Mouse (Mus musculus): ENCODE measurements at regions not wholly inside any gene's neighbourhood (a gene's known extent, or its start where the extent isn't known, plus 50 kb on each side); places are given as distances from the start of the nearest gene placed in this dataset.

DNA sequence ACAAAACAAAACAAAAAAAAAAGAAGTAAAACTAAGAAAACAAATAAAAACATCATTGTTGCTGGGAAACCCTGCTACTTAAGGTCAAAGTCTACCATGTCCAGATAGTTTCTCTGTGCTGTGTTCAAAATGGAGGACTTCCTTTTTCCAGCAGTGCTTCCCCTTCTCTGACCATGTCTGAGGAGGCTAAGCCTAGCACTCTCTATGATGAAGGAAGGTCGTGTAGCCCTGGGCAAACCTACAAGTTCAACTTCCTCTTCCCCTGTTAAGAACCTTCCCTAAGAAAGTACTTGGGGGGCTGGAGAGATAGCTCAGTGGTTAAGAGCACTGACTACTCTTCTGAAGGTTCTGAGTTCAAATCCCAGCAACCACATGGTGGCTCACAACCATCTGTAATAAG lies 57.3 kb upstream of the Glrp1 start:
- Histone ChIP-seq H3K9me3 (replicated peaks; ENCODE audit: insufficient read depth, low read length) (no peaks in the 10 kb centered on the region), H3K27me3 (ENCODE audit: control insufficient read depth in 1 of 2, insufficient read depth in 2 of 2, low read length in 2 of 2) (no peaks in the 10 kb centered on the region), H3K4me3 (ENCODE audit: control insufficient read depth in 1 of 2, insufficient read depth in 1 of 2, low read depth in 2 of 2, low read length in 2 of 2) (no peak overlapping the region), H3K27ac (ENCODE audit: control insufficient read depth, low read depth, low read length) (no peak overlapping the region), H3K9ac (ENCODE audit: control insufficient read depth, low read depth, low read length, poor library complexity, severe bottlenecking) (no peak overlapping the region), H3K79me2 (ENCODE audit: control insufficient read depth, insufficient read depth, low read length, poor library complexity) (no peaks in the 10 kb centered on the region), H3K36me3 (ENCODE audit: control insufficient read depth in 1 of 2, insufficient read depth in 2 of 2, low read length in 2 of 2) (no peaks in the 10 kb centered on the region), H3K4me1 (ENCODE audit: control insufficient read depth in 1 of 2, insufficient read depth in 2 of 2, low read length in 2 of 2) (no peaks in the 10 kb centered on the region)
- DNase-seq (ENCODE audit: low read depth, low spot score): peak; percentile 75
- TF ChIP-seq UBTF (IDR thresholded peaks at IDR 0.05; ENCODE audit: borderline replicate concordance, insufficient read depth, low read depth, low read length) (no peak), MAX (IDR thresholded peaks at IDR 0.05; ENCODE audit: low read length) (no peak), MAFK (IDR thresholded peaks at IDR 0.05; ENCODE audit: borderline replicate concordance, low read depth, low read length) (no peak), TBP (IDR thresholded peaks at IDR 0.05; ENCODE audit: low read depth, low read length) (peak; percentile 96)

- no peak overlapping the region for H3K27ac ChIP-seq (ENCODE audit: control insufficient read depth, low read depth, low read length)
- no peaks in the 10 kb centered on the region for H3K36me3 ChIP-seq (ENCODE audit: control insufficient read depth in 1 of 2, insufficient read depth in 2 of 2, low read length in 2 of 2)
- H3K9me3 ChIP-seq (replicated peaks; ENCODE audit: insufficient read depth, low read length): no peaks in the 10 kb centered on the region
- no peaks in the 10 kb centered on the region for H3K27me3 ChIP-seq (ENCODE audit: control insufficient read depth in 1 of 2, insufficient read depth in 2 of 2, low read length in 2 of 2)
- H3K79me2 ChIP-seq (ENCODE audit: control insufficient read depth, insufficient read depth, low read length, poor library complexity): no peaks in the 10 kb centered on the region
- DNase-seq (ENCODE audit: low read depth, low spot score): no peak
- no peak overlapping the region for H3K9ac ChIP-seq (ENCODE audit: control insufficient read depth, low read depth, low read length, poor library complexity, severe bottlenecking)
- no peak for TF ChIP-seq MAX (IDR thresholded peaks at IDR 0.05; ENCODE audit: low read length)
- no peak for TF ChIP-seq ZNF384 (IDR thresholded peaks at IDR 0.05; ENCODE audit: low read depth, low read length)
- no peak for TF ChIP-seq HCFC1 (IDR thresholded peaks at IDR 0.05; ENCODE audit: low read depth, low read length)
- TF ChIP-seq RCOR1 (IDR thresholded peaks at IDR 0.05; ENCODE audit: low read depth, low read length): no peak
- no peak for TF ChIP-seq POLR2A (IDR thresholded peaks at IDR 0.05; ENCODE audit: control insufficient read depth in 1 of 2, insufficient read depth in 1 of 2, low read depth in 1 of 2, low read length in 2 of 2, poor library complexity in 1 of 2)
- TF ChIP-seq JUND (IDR thresholded peaks at IDR 0.05; ENCODE audit: low read depth, low read length): no peak
- no peak for TF ChIP-seq TAL1 (IDR thresholded peaks at IDR 0.05; ENCODE audit: low read length)
- no peak for TF ChIP-seq CHD2 (IDR thresholded peaks at IDR 0.05; ENCODE audit: low read length)
- no peak for TF ChIP-seq SMC3 (IDR thresholded peaks at IDR 0.05; ENCODE audit: low read depth, low read length)
- TF ChIP-seq USF2 (IDR thresholded peaks at IDR 0.05; ENCODE audit: borderline replicate concordance in 1 of 2, insufficient read depth in 1 of 2, low read depth in 1 of 2, low read length in 2 of 2): no peak
- no peak for TF ChIP-seq UBTF (IDR thresholded peaks at IDR 0.05; ENCODE audit: borderline replicate concordance, insufficient read depth, low read depth, low read length)
- TF ChIP-seq POLR2AphosphoS5 (IDR thresholded peaks at IDR 0.05; ENCODE audit: borderline replicate concordance, low read depth, low read length): no peak
- no peak for TF ChIP-seq MAFK (IDR thresholded peaks at IDR 0.05; ENCODE audit: borderline replicate concordance, low read depth, low read length)
- no peaks in the 10 kb centered on the region for H3K4me1 ChIP-seq (ENCODE audit: control insufficient read depth in 1 of 2, insufficient read depth in 2 of 2, low read length in 2 of 2)
- no peak overlapping the region for H3K4me3 ChIP-seq (ENCODE audit: control insufficient read depth in 1 of 2, insufficient read depth in 1 of 2, low read depth in 2 of 2, low read length in 2 of 2)
Observed at GRCm38 (mm10) chr1:88566426-88566825, 56.6 kb upstream of the Glrp1 start.

DNA sequence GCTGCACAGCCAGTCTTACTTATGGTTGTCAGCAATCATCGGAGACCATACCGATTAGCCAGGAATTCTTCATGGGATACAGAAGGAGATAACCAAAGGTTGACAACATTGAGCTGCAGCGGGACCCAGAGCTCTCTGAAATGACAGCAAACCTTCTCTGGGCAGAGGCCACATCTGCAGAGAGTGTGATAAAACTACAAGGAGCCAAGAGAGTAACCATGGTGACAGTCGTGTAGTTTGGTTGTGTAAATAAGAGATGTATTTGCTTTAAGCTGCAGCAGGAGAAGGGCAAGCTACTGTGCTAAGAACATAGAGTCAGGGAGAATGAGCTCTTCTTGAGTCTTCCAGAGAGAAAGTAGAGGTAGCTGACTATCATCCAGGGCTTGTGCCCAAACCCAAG lies 55.0 kb upstream of the Glrp1 start:
- Histone ChIP-seq H3K4me1 (ENCODE audit: control insufficient read depth in 1 of 2, insufficient read depth in 2 of 2, low read length in 2 of 2) (no peaks in the 10 kb centered on the region), H3K9me3 (replicated peaks; ENCODE audit: insufficient read depth, low read length) (no peaks in the 10 kb centered on the region)
- TF ChIP-seq NELFE (IDR thresholded peaks at IDR 0.05; ENCODE audit: low read depth, low read length) (no peak), JUND (IDR thresholded peaks at IDR 0.05; ENCODE audit: low read depth, low read length) (no peak), ELF1 (IDR thresholded peaks at IDR 0.05; ENCODE audit: low read depth, low read length) (no peak), USF1 (IDR thresholded peaks at IDR 0.05; ENCODE audit: low read depth, low read length) (no peak), ZKSCAN1 (IDR thresholded peaks at IDR 0.05; ENCODE audit: low read depth, low read length) (no peak), MYB (IDR thresholded peaks at IDR 0.05; ENCODE audit: low read depth, low read length) (no peak), CHD2 (IDR thresholded peaks at IDR 0.05; ENCODE audit: low read length) (no peak), SIN3A (IDR thresholded peaks at IDR 0.05; ENCODE audit: low read length) (no peak), ZMIZ1 (IDR thresholded peaks at IDR 0.05; ENCODE audit: low read depth, low read length) (no peak), MAFK (IDR thresholded peaks at IDR 0.05; ENCODE audit: borderline replicate concordance, low read depth, low read length) (no peak), POLR2AphosphoS5 (IDR thresholded peaks at IDR 0.05; ENCODE audit: borderline replicate concordance, low read depth, low read length) (no peak)

More for the DNA sequence above, 55.0 kb upstream of the Glrp1 start:
- Histone ChIP-seq H3K79me2 (ENCODE audit: control insufficient read depth, insufficient read depth, low read length, poor library complexity) (no peaks in the 10 kb centered on the region), H3K36me3 (ENCODE audit: control insufficient read depth in 1 of 2, insufficient read depth in 2 of 2, low read length in 2 of 2) (no peaks in the 10 kb centered on the region), H3K27ac (ENCODE audit: control insufficient read depth, low read depth, low read length) (no peak overlapping the region), H3K27me3 (ENCODE audit: control insufficient read depth in 1 of 2, insufficient read depth in 2 of 2, low read length in 2 of 2) (no peaks in the 10 kb centered on the region), H3K4me3 (ENCODE audit: control insufficient read depth in 1 of 2, insufficient read depth in 1 of 2, low read depth in 2 of 2, low read length in 2 of 2) (no peak overlapping the region), H3K9ac (ENCODE audit: control insufficient read depth, low read depth, low read length, poor library complexity, severe bottlenecking) (no peak overlapping the region)
- no peak for DNase-seq (ENCODE audit: low read depth, low spot score)
